Mouse (Mus musculus) liver, adult 2 months (tissue): Measurements from ENCODE around the gene Abcb9.

Experiments used
- CTCF ChIP-seq: fragments of 200-500 bp; IDR thresholded peaks from 2 replicates; pipeline ENCODE4 v1.5.1; 2011; ENCODE audit warnings: low read depth, low read length, control low read depth
- POLR2A ChIP-seq: fragments of 200-500 bp; IDR thresholded peaks from 2 replicates; pipeline ENCODE4 v1.6.1; 2011; ENCODE audit warnings: low read length, control low read depth; ENCODE audit not compliant: insufficient read depth; ENCODE audit errors: extremely low read depth

DNA sequence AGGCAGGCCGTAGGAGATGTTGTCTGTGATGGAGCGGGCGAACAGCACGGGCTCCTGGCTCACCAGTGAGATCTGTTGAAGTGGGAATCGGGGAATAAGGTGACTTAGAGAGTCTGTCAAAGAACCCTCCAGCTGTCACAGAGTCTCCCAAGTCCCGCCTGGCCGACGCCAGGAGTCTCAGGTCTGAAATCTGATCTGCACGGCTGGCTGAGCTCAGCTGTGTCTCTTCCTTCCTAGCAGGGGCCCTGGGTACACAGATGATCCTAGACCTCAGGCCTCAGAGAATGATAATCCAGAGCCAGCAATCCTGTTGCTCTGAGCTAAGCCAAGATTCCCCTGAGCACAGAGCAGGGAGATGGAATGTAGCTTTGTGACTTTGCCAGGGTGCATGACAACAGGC lies 21.9 kb downstream of the Abcb9 start:
- TF ChIP-seq POLR2A, result no peak
- no peak for TF ChIP-seq CTCF
